Mouse (Mus musculus) frontal cortex, adult 2 months (tissue): ENCODE measurements around the gene Mup11. TPM values are rescaled to one million over a fixed set of nuclear protein-coding genes. Genes with fewer than 3 reads are reported as not detected.
"Not testable (repeated sequence)": the region's sequence is repeated elsewhere in the genome, so short reads cannot be mapped to it uniquely, and the experiment has no call there.

Experiments used
- DNase-seq, 2 experiments: peaks; one replicate each; pipeline ENCODE4 v3.0.0; 2022; ENCODE audit warnings: low spot score in 1 of 2; ENCODE audit errors: extremely low spot score in 1 of 2
- polyA plus RNA-seq: library from polyadenylated mRNA; depleted of rRNA; stranded (reverse); fragments of >200 nt; gene quantifications from 2 replicates; pipeline ENCODE4 v1.2.3, GENCODE M21; 2012; rRNA removed

The Mup11 gene
- polyA plus RNA-seq = 0.36 TPM in 1 of 2 replicates, not detected in the other

DNA sequence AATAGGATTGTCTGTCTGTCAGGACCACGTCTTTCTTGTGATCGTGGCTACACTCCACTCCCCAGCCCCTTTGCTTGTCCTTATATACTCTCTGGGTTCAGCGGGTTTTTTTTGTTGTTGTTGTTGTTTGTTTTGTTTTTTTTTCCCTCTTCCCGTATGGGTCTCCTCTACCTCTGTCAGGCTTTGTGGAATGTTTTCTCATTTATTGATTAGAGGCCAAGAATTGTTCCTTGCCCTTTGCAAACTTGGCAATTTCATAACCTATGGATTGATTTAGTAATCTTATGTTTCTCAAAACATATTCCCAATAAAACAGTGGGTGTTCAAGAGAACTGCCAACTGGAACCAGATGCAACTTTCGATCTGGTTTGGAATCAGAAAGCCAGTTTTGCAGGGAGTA lies at the start of gene Mup11:
Mup11 (minus strand) TSS at position 101 of the 400 bp plus-strand sequence.
- not testable (repeated sequence) for DNase-seq

Other genes starting within 250 kb of the Mup11 start
- gene Mup9, start 240.5 kb downstream of the Mup11 start, polyA plus RNA-seq = not detected in 2 replicates
- gene Mup1, start 160.5 kb downstream of the Mup11 start, polyA plus RNA-seq = not detected in 2 replicates
- gene Mup10, start 80.2 kb downstream of the Mup11 start, polyA plus RNA-seq = not detected in 2 replicates
- not detected in 2 replicates for gene Mup12, start 78.9 kb upstream of the Mup11 start, polyA plus RNA-seq
- gene Mup22, start 159.1 kb upstream of the Mup11 start, polyA plus RNA-seq = not detected in 2 replicates